Mouse (Mus musculus): Measurements from ENCODE around the gene Sh2d5.

Gene Sh2d5

GRCm38 (mm10) chr4:138259482-138259881 is 9.3 kb downstream of the Sh2d5 start:
- no peak for DNase-seq (ENCODE audit: low read depth, low spot score)

DNA sequence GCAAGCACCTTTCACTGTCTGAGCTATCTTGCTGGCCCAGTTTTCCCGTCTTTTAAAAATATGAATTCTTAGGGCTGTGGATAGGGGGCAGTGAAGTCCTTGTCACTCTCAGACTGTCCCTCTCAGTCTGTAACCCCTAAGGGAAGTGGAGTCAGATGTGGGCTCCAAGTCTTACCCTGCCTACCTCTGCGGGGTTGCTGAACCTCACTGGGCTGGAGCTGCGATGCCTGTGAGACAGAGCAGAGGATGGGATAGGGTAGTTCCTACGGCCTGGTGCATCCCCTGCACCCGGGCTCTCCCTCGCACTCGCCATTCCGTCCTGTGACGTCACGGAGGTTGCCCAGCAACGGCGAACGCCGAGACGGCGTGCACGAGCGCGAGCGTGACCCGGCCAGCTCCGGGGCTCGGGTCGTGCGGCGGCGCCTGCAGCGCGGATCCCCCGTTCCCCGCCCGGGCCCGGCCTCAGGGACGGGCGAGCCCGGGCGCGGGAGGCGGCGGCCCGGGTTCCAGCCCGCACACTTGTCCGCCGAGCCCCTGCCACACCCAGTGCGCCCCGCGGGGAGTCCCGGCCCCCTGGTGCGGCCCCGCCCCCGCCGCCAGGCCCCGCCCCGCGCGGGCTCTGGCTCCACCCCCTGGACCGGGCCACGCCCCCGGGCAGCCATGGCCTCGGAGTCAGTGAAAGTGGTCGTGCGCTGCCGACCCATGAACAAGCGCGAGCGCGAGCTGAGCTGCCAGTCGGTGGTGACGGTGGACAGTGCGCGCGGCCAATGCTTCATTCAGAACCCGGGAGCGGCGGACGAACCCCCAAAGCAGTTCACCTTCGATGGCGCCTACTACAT is 11.9 kb downstream of the Sh2d5 start:
- DNase-seq (ENCODE audit: low read depth, low spot score) = peak; percentile 73

DNA sequence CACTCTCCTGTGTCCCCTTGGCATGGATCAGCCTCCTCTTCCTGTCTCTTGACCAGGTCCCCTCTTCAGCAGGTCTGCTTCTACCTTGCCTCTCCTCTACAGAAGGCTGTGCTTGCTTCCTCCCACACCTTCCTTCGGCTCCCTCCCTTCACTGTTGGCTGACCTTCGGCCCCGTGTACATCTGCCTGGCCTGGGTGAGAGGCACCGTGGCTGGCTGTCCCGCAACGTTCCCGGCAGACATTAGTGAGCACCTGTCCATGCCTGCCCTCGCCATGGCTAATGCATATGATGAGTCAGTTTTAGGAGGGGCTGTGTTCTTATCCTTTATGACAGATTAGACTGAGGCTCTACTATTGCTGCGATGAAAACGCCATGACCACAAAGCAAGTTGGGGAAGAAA is 17.7 kb downstream of the Sh2d5 start:
- DNase-seq (ENCODE audit: low read depth, low spot score) = no peak

GRCm38 (mm10) chr4:138272011-138272997 is 22.1 kb downstream of the Sh2d5 start:
- DNase-seq (ENCODE audit: low read depth, low spot score) = no peak

GRCm38 (mm10) chr4:138278346-138278745 is 28.1 kb downstream of the Sh2d5 start:
- no peak for DNase-seq (ENCODE audit: low read depth, low spot score)

GRCm38 (mm10) chr4:138282834-138283233 is 32.6 kb downstream of the Sh2d5 start:
- DNase-seq (ENCODE audit: low read depth, low spot score) = peak; percentile 80

DNA sequence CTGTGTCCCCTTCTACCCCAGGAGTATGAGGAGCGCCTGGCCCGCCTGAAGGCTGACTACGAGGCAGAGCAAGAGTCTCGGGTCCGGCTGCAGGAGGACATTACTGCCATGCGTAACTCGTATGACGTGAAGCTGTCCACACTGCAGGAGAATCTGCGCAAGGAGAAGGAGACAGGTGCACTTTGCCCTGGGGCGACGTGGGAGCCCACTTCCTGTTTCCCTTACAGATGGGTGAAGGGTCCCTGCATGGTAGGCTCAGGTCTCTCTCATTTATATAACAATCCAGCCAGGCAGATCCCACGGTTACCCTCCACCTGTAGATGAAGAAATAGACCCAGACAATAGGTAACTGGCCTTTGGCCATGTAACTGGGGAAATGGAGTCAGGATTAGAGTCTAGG is 36.2 kb downstream of the Sh2d5 start:
- DNase-seq (ENCODE audit: low read depth, low spot score) = no peak

GRCm38 (mm10) chr4:138288691-138289090 is 38.5 kb downstream of the Sh2d5 start:
- no peak for DNase-seq (ENCODE audit: low read depth, low spot score)

DNA sequence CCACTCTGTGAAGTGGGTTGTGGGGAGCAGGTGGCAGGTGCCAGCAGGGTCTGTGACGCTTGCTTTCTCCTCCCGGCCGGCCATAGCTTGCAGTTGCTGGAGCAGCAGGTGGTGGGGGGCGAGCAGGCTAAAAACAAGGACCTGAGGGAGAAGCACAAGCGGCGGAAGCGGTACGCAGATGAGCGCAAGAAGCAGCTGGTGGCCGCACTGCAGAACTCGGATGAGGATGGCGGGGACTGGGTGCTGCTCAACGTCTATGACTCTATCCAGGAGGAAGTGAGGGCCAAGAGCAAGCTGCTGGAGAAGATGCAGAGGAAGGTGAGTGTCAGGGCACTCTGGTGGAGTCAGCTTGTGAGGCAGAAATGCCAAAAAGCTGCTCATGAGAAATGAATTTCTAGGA is 41.8 kb downstream of the Sh2d5 start:
- DNase-seq (ENCODE audit: low read depth, low spot score) = no peak

GRCm38 (mm10) chr4:138293261-138293948 is 43.2 kb downstream of the Sh2d5 start:
- no peak for DNase-seq (ENCODE audit: low read depth, low spot score)

DNA sequence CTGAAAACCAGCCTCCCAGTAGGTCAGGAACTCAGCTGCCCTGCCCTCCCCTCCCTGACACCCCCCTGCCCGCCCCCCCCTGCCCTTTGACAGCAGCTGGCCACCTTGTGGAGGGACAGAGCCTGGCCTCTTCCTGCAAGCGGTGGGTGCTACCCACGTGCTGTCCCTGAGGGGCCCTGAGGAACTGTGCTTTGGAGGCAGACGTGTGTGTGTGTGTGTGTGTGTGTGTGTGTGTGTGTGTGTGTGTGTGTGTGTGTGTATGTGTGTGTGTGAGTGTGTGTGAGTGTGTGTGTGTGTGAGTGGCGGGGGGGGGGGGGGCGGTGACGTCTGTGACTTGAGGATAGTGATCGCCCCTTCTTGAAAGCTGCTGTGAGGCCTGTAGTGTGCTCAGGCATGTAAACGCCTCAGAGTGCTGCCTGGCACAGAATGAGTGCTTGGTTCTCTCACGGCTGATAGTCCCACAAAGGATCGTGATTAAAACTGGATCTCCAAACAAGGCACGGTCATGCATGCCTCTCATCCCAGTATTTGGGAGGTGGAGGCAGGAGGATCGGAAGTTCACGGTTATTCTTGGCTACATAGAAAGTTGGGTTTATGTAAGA is 43.8 kb downstream of the Sh2d5 start:
- DNase-seq (ENCODE audit: low read depth, low spot score) = no peak

DNA sequence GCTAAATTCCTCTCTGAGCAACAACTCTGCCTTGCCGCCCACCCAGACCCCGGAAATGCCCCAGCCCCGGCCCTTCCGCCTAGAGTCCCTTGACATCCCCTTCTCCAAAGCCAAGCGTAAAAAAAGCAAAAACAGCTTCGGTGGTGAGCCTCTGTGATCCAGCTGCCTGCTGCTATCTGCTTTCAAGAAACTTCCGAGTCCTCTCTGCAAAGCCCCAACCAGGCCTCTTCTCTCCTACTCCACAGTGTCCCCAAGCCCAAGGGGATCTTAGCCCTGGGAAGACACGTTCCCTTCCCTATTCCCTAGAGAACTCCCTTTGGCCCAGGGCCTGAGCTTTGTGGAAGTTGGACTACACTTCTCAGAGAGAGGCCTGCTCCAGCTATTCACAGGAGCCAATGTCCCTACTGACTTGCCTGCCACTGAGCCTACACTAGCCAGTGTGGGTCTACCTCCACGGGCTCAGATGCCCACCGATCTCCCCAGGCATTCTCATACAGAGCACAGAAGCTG is 51.1 kb downstream of the Sh2d5 start:
- DNase-seq (ENCODE audit: low read depth, low spot score) = no peak

GRCm38 (mm10) chr4:138303011-138303410 is 52.8 kb downstream of the Sh2d5 start:
- DNase-seq (ENCODE audit: low read depth, low spot score) = no peak

DNA sequence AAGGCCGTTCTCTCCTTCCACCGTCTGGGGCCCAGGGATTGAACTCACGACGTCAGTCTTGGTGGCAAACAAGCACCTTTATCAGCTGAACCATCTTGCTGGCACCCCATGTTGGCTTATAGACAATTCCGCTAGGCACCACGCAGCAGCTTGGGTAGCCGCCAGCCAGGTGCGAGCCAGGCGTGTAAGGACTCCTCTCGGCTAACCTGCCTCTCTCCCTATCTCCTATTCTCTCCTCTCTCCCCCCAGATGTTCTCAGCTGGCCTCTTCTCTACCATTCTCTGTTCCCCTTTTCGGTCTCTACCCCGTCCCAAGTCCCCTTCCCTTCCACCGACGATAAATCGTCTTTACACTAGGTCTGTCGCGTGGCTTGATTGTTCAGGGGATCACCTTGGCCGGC is 53.5 kb downstream of the Sh2d5 start:
- DNase-seq (ENCODE audit: low read depth, low spot score) = no peak

GRCm38 (mm10) chr4:138304340-138305104 is 54.3 kb downstream of the Sh2d5 start, which contains the start of gene Ddost:
Gene Ddost (plus strand): TSS chr4:138304730.
- DNase-seq (ENCODE audit: low read depth, low spot score) = peak; percentile 99

GRCm38 (mm10) chr4:138307025-138307424 is 56.8 kb downstream of the Sh2d5 start:
- no peak for DNase-seq (ENCODE audit: low read depth, low spot score)

- no peak for DNase-seq (ENCODE audit: low read depth, low spot score)
Measured at GRCm38 (mm10) chr4:138307739-138308138, 57.5 kb downstream of the Sh2d5 start.

GRCm38 (mm10) chr4:138310311-138310910 is 60.2 kb downstream of the Sh2d5 start:
- DNase-seq (ENCODE audit: low read depth, low spot score) = no peak

Data from retina, postnatal 7 days (tissue).